Mouse (Mus musculus) bone marrow, adult 2 months (tissue): Measurements from ENCODE around the gene Vps72. TPM values are rescaled to one million over a fixed set of nuclear protein-coding genes. Genes with fewer than 3 reads are reported as not detected.
"Not testable (repeated sequence)": the region's sequence is repeated elsewhere in the genome, so short reads cannot be mapped to it uniquely, and the experiment has no call there.

ENCODE experiments used
- H3K27ac ChIP-seq: fragments of 200-500 bp; 2 replicates; pipeline ENCODE4 v1.5.1; 2012; ENCODE audit warnings: low read depth, mild to moderate bottlenecking, control low read depth, inconsistent platforms, low read length; ENCODE audit not compliant: control insufficient read depth, poor library complexity, insufficient read depth
- H3K4me1 ChIP-seq: fragments of 200-500 bp; 2 replicates; pipeline ENCODE4 v1.6.1; 2011; ENCODE audit warnings: low read length; ENCODE audit not compliant: control insufficient read depth, insufficient read depth
- H3K4me3 ChIP-seq: fragments of 200-500 bp; replicated peaks from 2 replicates; pipeline ENCODE3; 2011; ENCODE audit warnings: mild to moderate bottlenecking, low read depth, low read length, control low read depth; ENCODE audit not compliant: control insufficient read depth
- CTCF ChIP-seq: fragments of 200-500 bp; IDR thresholded peaks from 2 replicates; pipeline ENCODE4 v1.5.1; 2011; ENCODE audit warnings: low read length, control low read depth; ENCODE audit not compliant: control insufficient read depth, insufficient read depth
- POLR2A ChIP-seq: fragments of 200-500 bp; IDR thresholded peaks from 2 replicates; pipeline ENCODE4 v1.6.1; 2011; ENCODE audit warnings: low read depth, mild to moderate bottlenecking, control low read depth, low read length, borderline replicate concordance; ENCODE audit not compliant: control insufficient read depth
- WGBS: fragments of 180-500 bp; shearing (Covaris S2); methylation state at CpG from one replicate; pipeline ENCODE4 v1.1.7; 2018; 5-methylcytosine and 5-hydroxymethylcytosine counted together
- polyA plus RNA-seq: library from polyadenylated mRNA; stranded (reverse); fragments of >200 nt; gene quantifications from 2 replicates; pipeline ENCODE4 v1.2.4, GENCODE M21; 2011; ENCODE audit warnings: low replicate concordance; ENCODE audit not compliant: missing spikeins, insufficient read depth, insufficient read length

The Vps72 gene
- polyA plus RNA-seq, 1 experiment = 39.0 TPM

DNA sequence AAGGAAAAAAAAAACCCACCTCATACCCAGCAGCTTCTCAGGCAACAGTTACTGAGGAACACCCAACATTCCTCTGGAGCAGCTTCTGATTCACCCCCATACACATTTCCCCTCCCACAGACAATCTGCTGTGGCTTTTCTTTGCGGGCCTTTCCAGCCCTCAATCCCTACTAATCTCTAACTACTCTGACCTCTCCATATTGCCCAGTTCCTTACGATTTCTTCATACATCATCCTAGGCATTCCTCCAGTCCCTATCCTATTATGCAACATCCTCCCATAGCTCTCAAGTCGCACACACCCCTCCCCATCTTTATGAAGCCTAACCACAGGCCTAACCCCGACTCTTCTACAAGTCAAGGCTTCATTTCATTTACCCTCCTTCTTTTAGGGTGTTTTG, 5.7 kb upstream of the Vps72 start:
- Histone ChIP-seq H3K27ac (no peak overlapping the region), H3K4me3 (peak overlapping the region; percentile 50), H3K4me1 (no peaks in the 10 kb centered on the region; the same call in 1 of the 2 replicates)
- TF ChIP-seq CTCF (no peak), POLR2A (no peak)
- WGBS = 6% methylated on average over 4 of the region's 4 CpGs

GRCm38 (mm10) chr3:95105586-95106337, 5.1 kb upstream of the Vps72 start:
- no peak for TF ChIP-seq POLR2A
- TF ChIP-seq CTCF = no peak
- WGBS = under 1% methylated on average over 16 of the region's 16 CpGs

DNA sequence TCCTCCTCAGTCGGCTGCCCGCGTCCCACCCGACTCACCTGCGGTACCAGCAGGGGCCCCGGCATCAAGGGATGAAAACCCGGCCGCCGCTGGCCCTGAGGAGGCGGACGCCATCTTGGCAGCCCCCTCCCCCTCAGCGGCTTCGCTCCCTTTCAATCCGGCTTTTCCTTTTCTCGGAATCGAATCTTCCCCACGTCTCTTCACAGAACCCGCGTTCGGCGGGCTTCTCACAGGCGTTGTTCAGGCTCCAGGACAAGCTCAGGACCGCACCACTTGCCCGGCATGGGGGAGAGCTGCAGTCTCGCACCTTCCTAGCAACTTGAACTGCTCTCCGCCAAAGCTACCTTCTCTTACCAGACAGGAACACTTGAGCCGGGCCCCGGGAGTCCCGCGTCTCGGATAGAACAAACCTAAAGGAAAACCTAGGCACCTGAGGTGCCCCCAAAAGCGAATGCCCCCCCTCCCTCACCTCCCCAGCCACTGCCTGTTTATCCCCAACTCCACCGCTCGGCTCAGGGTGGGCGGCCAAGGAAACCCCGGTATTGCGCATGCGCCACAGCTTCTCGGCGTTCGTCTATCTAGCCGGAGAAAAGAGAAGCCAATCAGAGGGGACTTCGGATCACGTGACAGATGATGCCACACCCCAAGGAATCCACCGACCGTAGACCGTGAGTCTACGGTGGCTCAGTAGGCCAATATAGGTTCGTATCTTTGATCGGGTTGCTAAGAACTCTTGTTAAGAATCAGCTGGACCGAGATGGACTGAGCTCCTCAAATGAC, 4.3 kb upstream of the Vps72 start, which contains the start of gene Pip5k1a:
Gene Pip5k1a (minus strand): TSS at position 593 of the 780 bp plus-strand sequence.
- Histone ChIP-seq H3K27ac (peak within 1 kb of the TSS; percentile 83), H3K4me3 (peak within 1 kb of the TSS; percentile 93), H3K4me1 (no peaks in the 10 kb centered on the region; the same call in 1 of the 2 replicates)
- WGBS = under 1% methylated on average over 51 of the region's 51 CpGs
- TF ChIP-seq POLR2A = peak; percentile 70; the same call in 1 of the 2 replicates
- TF ChIP-seq CTCF = no peak

More at GRCm38 (mm10) chr3:95105586-95106337, 5.1 kb upstream of the Vps72 start:
- Histone ChIP-seq H3K4me3 (peak overlapping the region; percentile 93), H3K27ac (peak overlapping the region; percentile 83), H3K4me1 (no peaks in the 10 kb centered on the region; the same call in 1 of the 2 replicates)

DNA sequence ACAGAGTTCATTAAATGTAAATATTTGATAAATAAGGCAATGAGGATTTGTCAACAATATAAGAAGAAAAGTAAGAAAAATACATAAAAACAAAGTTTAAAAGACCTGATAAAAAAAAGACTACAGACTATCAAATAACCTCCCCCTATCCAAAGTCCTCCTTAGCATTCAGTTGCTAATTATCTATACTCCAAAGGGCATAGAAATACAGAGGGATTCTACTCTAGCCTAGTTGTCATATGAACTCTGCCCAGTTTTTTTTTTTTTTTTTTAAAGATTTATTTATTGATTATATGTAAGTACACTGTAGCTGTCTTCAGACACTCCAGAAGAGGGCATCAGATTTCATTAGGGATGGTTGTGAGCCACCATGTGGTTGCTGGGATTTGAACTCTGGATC, 3.5 kb upstream of the Vps72 start:
- H3K4me1 ChIP-seq, H3K4me3 ChIP-seq, H3K27ac ChIP-seq: not testable (repeated sequence)

GRCm38 (mm10) chr3:95107898-95108297, 2.9 kb upstream of the Vps72 start:
- Histone ChIP-seq H3K4me1 (no peaks in the 10 kb centered on the region; the same call in 1 of the 2 replicates), H3K4me3 (no peak overlapping the region), H3K27ac (no peak overlapping the region)
- WGBS = 44% methylated on average over 2 of the region's 2 CpGs
- no peak for TF ChIP-seq CTCF
- TF ChIP-seq POLR2A = no peak

DNA sequence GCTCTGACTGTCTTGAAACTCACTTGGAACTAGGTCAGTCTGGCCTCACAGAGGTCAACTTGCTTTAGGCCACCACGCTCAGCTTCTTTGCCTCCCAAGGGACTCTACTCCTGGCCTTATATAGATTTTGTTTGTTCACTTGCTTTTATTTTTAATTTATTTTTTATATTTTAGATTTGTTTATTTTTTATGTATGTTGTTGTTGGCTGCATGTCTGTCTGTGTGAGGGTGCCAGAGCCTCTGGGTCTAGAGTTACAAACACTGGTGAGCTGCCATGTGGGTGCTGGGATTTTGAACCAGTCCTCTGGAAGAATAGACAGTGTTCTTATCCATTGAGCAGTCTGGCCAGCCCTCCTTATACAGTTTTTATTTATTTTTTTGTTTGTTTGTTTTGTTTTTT, 1.9 kb downstream of the Vps72 start:
- Histone ChIP-seq H3K4me3 (no peak overlapping the region), H3K27ac (no peak overlapping the region), H3K4me1 (peaks cover 1% of the 10 kb centered on the region; the same call in 1 of the 2 replicates)
- TF ChIP-seq POLR2A = no peak
- no peak for TF ChIP-seq CTCF
- WGBS = 98% methylated on average over 1 of the region's 1 CpGs

GRCm38 (mm10) chr3:95117751-95118150, 6.9 kb downstream of the Vps72 start:
- Histone ChIP-seq H3K4me1 (peaks cover 1% of the 10 kb centered on the region; the same call in 1 of the 2 replicates), H3K27ac (no peak overlapping the region), H3K4me3 (no peak overlapping the region)
- WGBS = 88% methylated on average over 2 of the region's 2 CpGs
- TF ChIP-seq CTCF (no peak), POLR2A (no peak)

GRCm38 (mm10) chr3:95121580-95121979, 10.8 kb downstream of the Vps72 start:
- no peak overlapping the region for H3K27ac ChIP-seq

More at GRCm38 (mm10) chr3:95121580-95121979, 10.8 kb downstream of the Vps72 start:
- TF ChIP-seq POLR2A (no peak), CTCF (no peak)
- no peak overlapping the region for H3K4me3 ChIP-seq
- WGBS = 66% methylated on average over 6 of the region's 6 CpGs
- H3K4me1 ChIP-seq = no peaks in the 10 kb centered on the region
